Mouse (Mus musculus) kidney, postnatal 0 days (tissue): ENCODE results near the gene Dapk1. TPM values are rescaled to one million over a fixed set of nuclear protein-coding genes. Genes with fewer than 3 reads are reported as not detected.

Experiments used
- ATAC-seq: fragments of 200-750 bp; cut with Nextera tagmentation; replicated peaks from 2 replicates; pipeline ENCODE4 v1.8.0; 2017; ENCODE audit warnings: low read depth, moderate number of reproducible peaks, moderate TSS enrichment, moderate library complexity; ENCODE audit not compliant: low FRiP score
- DNase-seq: peaks from one replicate; pipeline ENCODE4 v3.0.0-alpha.2; 2016; ENCODE audit warnings: low spot score
- H3K27ac ChIP-seq: fragments of 300-500 bp; sonication (generic); 2 replicates; pipeline ENCODE4 v1.5.1; 2014; ENCODE audit warnings: mild to moderate bottlenecking
- H3K27me3 ChIP-seq: fragments of 300-500 bp; sonication (generic); 2 replicates; pipeline ENCODE4 v1.6.1; 2014; ENCODE audit warnings: low read length, mixed read lengths; ENCODE audit not compliant: insufficient read depth
- H3K36me3 ChIP-seq: fragments of 300-500 bp; sonication (generic); 2 replicates; pipeline ENCODE4 v1.6.1; 2014; ENCODE audit warnings: low read length, mixed read lengths; ENCODE audit not compliant: insufficient read depth
- H3K4me1 ChIP-seq: fragments of 300-500 bp; sonication (generic); replicated peaks from 2 replicates; pipeline ENCODE4 v1.6.1; 2014; ENCODE audit warnings: antibody characterized with exemption, low read length, mixed read lengths; ENCODE audit not compliant: insufficient read depth
- H3K4me2 ChIP-seq: fragments of 300-500 bp; sonication (generic); 2 replicates; pipeline ENCODE4 v1.6.1; 2014; ENCODE audit warnings: mild to moderate bottlenecking, low read length, moderate library complexity, mixed read lengths
- H3K4me3 ChIP-seq: fragments of 300-500 bp; sonication (generic); replicated peaks from 2 replicates; pipeline ENCODE4 v1.5.1; 2014; ENCODE audit warnings: low read depth, low read length
- H3K9ac ChIP-seq: fragments of 300-500 bp; sonication (generic); 2 replicates; pipeline ENCODE4 v1.6.1; 2014; ENCODE audit warnings: low read depth, low read length
- H3K9me3 ChIP-seq: fragments of 300-500 bp; sonication (generic); replicated peaks from 2 replicates; pipeline ENCODE4 v1.6.1; 2016; ENCODE audit warnings: low read length, inconsistent platforms, mixed read lengths
- CTCF ChIP-seq: IDR thresholded peaks from 2 replicates; pipeline ENCODE4 v1.5.1; 2016; ENCODE audit warnings: antibody characterized with exemption, low read depth, mild to moderate bottlenecking, moderate library complexity
- WGBS: fragments of 180-500 bp; shearing (Covaris S2); extraction: QIAGEN DNeasy Blood & Tissue Kit; methylation state at CpG from one replicate; pipeline ENCODE4 v1.1.7; 2014; 5-methylcytosine and 5-hydroxymethylcytosine counted together
- polyA plus RNA-seq: library from polyadenylated mRNA; unstranded; fragments of >200 nt; fragmentation: Nextera tagmentation; extraction: Ambion mirVana; gene quantifications from 2 replicates; pipeline ENCODE4 v1.2.1, GENCODE M21; 2015

Gene Dapk1
- polyA plus RNA-seq, 1 experiment from 2014 or later, result 21.4 TPM

- peak; percentile 42; the same call in 1 of the 2 replicates for TF ChIP-seq CTCF
- Histone ChIP-seq H3K9me3 (no peaks in the 10 kb centered on the region), H3K27ac (no peak overlapping the region), H3K4me1 (peaks cover 20% of the 10 kb centered on the region), H3K36me3 (peaks cover 15% of the 10 kb centered on the region; the same call in 1 of the 2 replicates), H3K4me2 (no peak overlapping the region), H3K9ac (no peak overlapping the region), H3K27me3 (no peaks in the 10 kb centered on the region), H3K4me3 (no peak overlapping the region)
- 87% methylated on average over 6 of the region's 6 CpGs for WGBS
- ATAC-seq (no peak), DNase-seq (no peak)
Measured at GRCm38 (mm10) chr13:60740248-60740647, 138.5 kb downstream of the Dapk1 start.

GRCm38 (mm10) chr13:60742611-60743010 lies 140.9 kb downstream of the Dapk1 start:
- 89% methylated on average over 3 of the region's 3 CpGs for WGBS
- ATAC-seq, result no peak
- no peak overlapping the region for H3K9ac ChIP-seq
- peaks cover 16% of the 10 kb centered on the region; the same call in 1 of the 2 replicates for H3K36me3 ChIP-seq
- H3K4me1 ChIP-seq, result peaks cover 6% of the 10 kb centered on the region
- no peak overlapping the region for H3K27ac ChIP-seq
- DNase-seq, result no peak
- no peaks in the 10 kb centered on the region for H3K9me3 ChIP-seq
- no peak overlapping the region for H3K4me2 ChIP-seq
- no peaks in the 10 kb centered on the region for H3K27me3 ChIP-seq
- H3K4me3 ChIP-seq, result no peak overlapping the region
- TF ChIP-seq CTCF, result no peak

- H3K4me2 ChIP-seq, result no peak overlapping the region
- no peak overlapping the region for H3K27ac ChIP-seq
Measured at GRCm38 (mm10) chr13:60743381-60744077, 141.8 kb downstream of the Dapk1 start.

GRCm38 (mm10) chr13:60744078-60744460 lies 142.3 kb downstream of the Dapk1 start:
- Histone ChIP-seq H3K4me3 (no peak overlapping the region), H3K4me1 (no peaks in the 10 kb centered on the region), H3K27ac (no peak overlapping the region), H3K9me3 (no peaks in the 10 kb centered on the region), H3K9ac (no peak overlapping the region), H3K36me3 (peaks cover 18% of the 10 kb centered on the region; the same call in 1 of the 2 replicates), H3K27me3 (no peaks in the 10 kb centered on the region), H3K4me2 (no peak overlapping the region)
- peak; percentile 85 for DNase-seq
- WGBS, result 27% methylated on average over 7 of the region's 7 CpGs
- peak; percentile 63 for ATAC-seq
- TF ChIP-seq CTCF, result peak; percentile 97

More at GRCm38 (mm10) chr13:60743381-60744077, 141.8 kb downstream of the Dapk1 start:
- no peak for DNase-seq
- no peak overlapping the region for H3K9ac ChIP-seq
- H3K4me3 ChIP-seq, result no peak overlapping the region
- TF ChIP-seq CTCF, result no peak
- peaks cover 16% of the 10 kb centered on the region; the same call in 1 of the 2 replicates for H3K36me3 ChIP-seq
- H3K27me3 ChIP-seq, result no peaks in the 10 kb centered on the region
- ATAC-seq, result peak; percentile 9; the same call in 1 of the 2 replicates
- H3K4me1 ChIP-seq, result no peaks in the 10 kb centered on the region
- H3K9me3 ChIP-seq, result no peaks in the 10 kb centered on the region
- WGBS, result 77% methylated on average over 13 of the region's 13 CpGs

GRCm38 (mm10) chr13:60744736-60745135 lies 143.0 kb downstream of the Dapk1 start:
- Histone ChIP-seq H3K27me3 (no peaks in the 10 kb centered on the region), H3K36me3 (peaks cover 20% of the 10 kb centered on the region; the same call in 1 of the 2 replicates), H3K4me1 (no peaks in the 10 kb centered on the region), H3K27ac (no peak overlapping the region), H3K4me2 (no peak overlapping the region), H3K4me3 (no peak overlapping the region), H3K9me3 (no peaks in the 10 kb centered on the region), H3K9ac (no peak overlapping the region)
- DNase-seq, result no peak
- ATAC-seq, result no peak
- no peak for TF ChIP-seq CTCF
- 93% methylated on average over 3 of the region's 3 CpGs for WGBS

- Histone ChIP-seq H3K4me3 (no peak overlapping the region), H3K9ac (no peak overlapping the region), H3K4me2 (no peak overlapping the region), H3K4me1 (no peaks in the 10 kb centered on the region), H3K27me3 (no peaks in the 10 kb centered on the region), H3K9me3 (no peaks in the 10 kb centered on the region), H3K27ac (no peak overlapping the region), H3K36me3 (peaks cover 14% of the 10 kb centered on the region; the same call in 1 of the 2 replicates)
- DNase-seq (no peak), ATAC-seq (no peak)
- TF ChIP-seq CTCF, result no peak
- 96% methylated on average over 12 of the region's 12 CpGs for WGBS
Measured at GRCm38 (mm10) chr13:60745358-60745757, 143.6 kb downstream of the Dapk1 start.
